Mouse (Mus musculus): ENCODE measurements at regions not wholly inside any gene's neighbourhood (a gene's known extent, or its start where the extent isn't known, plus 50 kb on each side); places are given as distances from the start of the nearest gene placed in this dataset.

GRCm38 (mm10) chr13:85570886-85571527 lies 282.1 kb upstream of the Rasa1 start:
- no peak overlapping the region for H3K4me3 ChIP-seq (ENCODE audit: insufficient read depth in 1 of 2, low read depth in 2 of 2, low read length in 2 of 2)

GRCm38 (mm10) chr13:85557821-85558220 lies 268.9 kb upstream of the Rasa1 start:
- no peak for TF ChIP-seq EP300 (IDR thresholded peaks at IDR 0.05; ENCODE audit: low read depth)
- no peak for TF ChIP-seq CTCF (IDR thresholded peaks at IDR 0.05; ENCODE audit: low read depth)
- Histone ChIP-seq H3K4me1 (replicated peaks; ENCODE audit: control insufficient read depth in 2 of 2, insufficient read depth in 2 of 2, low read length in 1 of 2) (no peaks in the 10 kb centered on the region), H3K36me3 (replicated peaks; ENCODE audit: control insufficient read depth, insufficient read depth, low read depth) (no peaks in the 10 kb centered on the region), H3K9ac (replicated peaks) (no peak overlapping the region), H3K9me3 (ENCODE audit: control insufficient read depth, low read length) (no peaks in the 10 kb centered on the region), H3K4me2 (ENCODE audit: low read depth) (no peak overlapping the region), H3K27ac (no peak overlapping the region), H3K27me3 (ENCODE audit: control insufficient read depth, insufficient read depth, low read length) (no peaks in the 10 kb centered on the region), H3K4me3 (ENCODE audit: insufficient read depth in 1 of 2, low read depth in 2 of 2, low read length in 2 of 2) (no peak overlapping the region)
- 53% methylated on average over 2 of the region's 2 CpGs for WGBS (ENCODE audit: insufficient replicate concordance)
- ATAC-seq (ENCODE audit: insufficient read depth) (no peak), DNase-seq (ENCODE audit: low read depth in 3 of 3, low spot score in 3 of 3) (no peak)

More at GRCm38 (mm10) chr13:85570886-85571527, 282.1 kb upstream of the Rasa1 start:
- no peak overlapping the region for H3K27ac ChIP-seq
- no peaks in the 10 kb centered on the region for H3K27me3 ChIP-seq (ENCODE audit: control insufficient read depth, insufficient read depth, low read length)
- no peaks in the 10 kb centered on the region for H3K36me3 ChIP-seq (replicated peaks; ENCODE audit: control insufficient read depth, insufficient read depth, low read depth)
- WGBS (ENCODE audit: insufficient replicate concordance): 67% methylated on average over 2 of the region's 2 CpGs
- no peaks in the 10 kb centered on the region for H3K4me1 ChIP-seq (replicated peaks; ENCODE audit: control insufficient read depth in 2 of 2, insufficient read depth in 2 of 2, low read length in 1 of 2)
- H3K9me3 ChIP-seq (ENCODE audit: control insufficient read depth, low read length): no peaks in the 10 kb centered on the region
- ATAC-seq (ENCODE audit: insufficient read depth) (no peak), DNase-seq (ENCODE audit: low read depth in 3 of 3, low spot score in 3 of 3) (no peak)
- TF ChIP-seq CTCF (IDR thresholded peaks at IDR 0.05; ENCODE audit: low read depth): no peak
- TF ChIP-seq EP300 (IDR thresholded peaks at IDR 0.05; ENCODE audit: low read depth): no peak
- no peak overlapping the region for H3K9ac ChIP-seq (replicated peaks)
- H3K4me2 ChIP-seq (ENCODE audit: low read depth): no peak overlapping the region

- no peaks in the 10 kb centered on the region for H3K27me3 ChIP-seq (ENCODE audit: control insufficient read depth, insufficient read depth, low read length)
- H3K4me3 ChIP-seq (ENCODE audit: insufficient read depth in 1 of 2, low read depth in 2 of 2, low read length in 2 of 2): no peak overlapping the region
- ATAC-seq (ENCODE audit: insufficient read depth) (no peak), DNase-seq (ENCODE audit: low read depth in 3 of 3, low spot score in 3 of 3) (peak; percentile 1 to 30 (median 20))
- TF ChIP-seq EP300 (IDR thresholded peaks at IDR 0.05; ENCODE audit: low read depth): no peak
- peak; percentile 12; the same call in 1 of the 2 replicates for TF ChIP-seq CTCF (IDR thresholded peaks at IDR 0.05; ENCODE audit: low read depth)
- no peaks in the 10 kb centered on the region for H3K4me1 ChIP-seq (replicated peaks; ENCODE audit: control insufficient read depth in 2 of 2, insufficient read depth in 2 of 2, low read length in 1 of 2)
- 7% methylated on average over 5 of the region's 5 CpGs for WGBS (ENCODE audit: insufficient replicate concordance)
- H3K9ac ChIP-seq (replicated peaks): no peak overlapping the region
- H3K4me2 ChIP-seq (ENCODE audit: low read depth): no peak overlapping the region
- no peaks in the 10 kb centered on the region for H3K9me3 ChIP-seq (ENCODE audit: control insufficient read depth, low read length)
- H3K36me3 ChIP-seq (replicated peaks; ENCODE audit: control insufficient read depth, insufficient read depth, low read depth): no peaks in the 10 kb centered on the region
- no peak overlapping the region for H3K27ac ChIP-seq
Measured at GRCm38 (mm10) chr13:85556101-85556853, 267.3 kb upstream of the Rasa1 start.

- Histone ChIP-seq H3K9ac (replicated peaks) (no peak overlapping the region), H3K27me3 (ENCODE audit: control insufficient read depth, insufficient read depth, low read length) (no peaks in the 10 kb centered on the region), H3K27ac (no peak overlapping the region), H3K4me3 (ENCODE audit: insufficient read depth in 1 of 2, low read depth in 2 of 2, low read length in 2 of 2) (no peak overlapping the region), H3K9me3 (ENCODE audit: control insufficient read depth, low read length) (no peaks in the 10 kb centered on the region), H3K36me3 (replicated peaks; ENCODE audit: control insufficient read depth, insufficient read depth, low read depth) (no peaks in the 10 kb centered on the region), H3K4me2 (ENCODE audit: low read depth) (no peak overlapping the region), H3K4me1 (replicated peaks; ENCODE audit: control insufficient read depth in 2 of 2, insufficient read depth in 2 of 2, low read length in 1 of 2) (no peaks in the 10 kb centered on the region)
- WGBS (ENCODE audit: insufficient replicate concordance): 47% methylated on average over 3 of the region's 3 CpGs
- TF ChIP-seq CTCF (IDR thresholded peaks at IDR 0.05; ENCODE audit: low read depth) (no peak), EP300 (IDR thresholded peaks at IDR 0.05; ENCODE audit: low read depth) (no peak)
- ATAC-seq (ENCODE audit: insufficient read depth) (no peak), DNase-seq (ENCODE audit: low read depth in 3 of 3, low spot score in 3 of 3) (no peak)
Measured at GRCm38 (mm10) chr13:85553072-85553471, 264.1 kb upstream of the Rasa1 start.

GRCm38 (mm10) chr13:85509671-85510070 lies 220.7 kb upstream of the Rasa1 start:
- TF ChIP-seq EP300 (IDR thresholded peaks at IDR 0.05; ENCODE audit: low read depth) (no peak), CTCF (IDR thresholded peaks at IDR 0.05; ENCODE audit: low read depth) (peak; percentile 13; the same call in 1 of the 2 replicates)
- H3K36me3 ChIP-seq (replicated peaks; ENCODE audit: control insufficient read depth, insufficient read depth, low read depth): no peaks in the 10 kb centered on the region
- WGBS (ENCODE audit: insufficient replicate concordance): 8% methylated on average over 1 of the region's 1 CpGs
- DNase-seq (ENCODE audit: low read depth in 3 of 3, low spot score in 3 of 3) (no peak), ATAC-seq (ENCODE audit: insufficient read depth) (no peak)
- H3K9ac ChIP-seq (replicated peaks): no peak overlapping the region
- no peak overlapping the region for H3K4me3 ChIP-seq (ENCODE audit: insufficient read depth in 1 of 2, low read depth in 2 of 2, low read length in 2 of 2)
- H3K9me3 ChIP-seq (ENCODE audit: control insufficient read depth, low read length): no peaks in the 10 kb centered on the region
- H3K27ac ChIP-seq: no peak overlapping the region
- no peaks in the 10 kb centered on the region for H3K27me3 ChIP-seq (ENCODE audit: control insufficient read depth, insufficient read depth, low read length)
- peaks cover 16 to 21% of the 10 kb centered on the region in 2 experiments for H3K4me1 ChIP-seq (replicated peaks; ENCODE audit: control insufficient read depth in 2 of 2, insufficient read depth in 2 of 2, low read length in 1 of 2)
- H3K4me2 ChIP-seq (ENCODE audit: low read depth): no peak overlapping the region

Measured in liver, embryonic 14.5 days (tissue).